Mouse (Mus musculus): ENCODE results near the gene Rnf220. TPM values are rescaled to one million over a fixed set of nuclear protein-coding genes. Genes with fewer than 3 reads are reported as not detected.
"Not testable (repeated sequence)": the region's sequence is repeated elsewhere in the genome, so short reads cannot be mapped to it uniquely, and the experiment has no call there.

Gene Rnf220
- total RNA-seq, 2 experiments from 2014 or later = 40.6 to 84.3 TPM

GRCm38 (mm10) chr4:117278381-117279252, 218.2 kb downstream of the Rnf220 start:
- ATAC-seq (ENCODE audit: poor library complexity, severe bottlenecking) = no peak

- ATAC-seq (ENCODE audit: poor library complexity, severe bottlenecking) = no peak
Measured at GRCm38 (mm10) chr4:117277687-117278086, 219.2 kb downstream of the Rnf220 start.

GRCm38 (mm10) chr4:117277021-117277420, 219.8 kb downstream of the Rnf220 start:
- ATAC-seq (ENCODE audit: poor library complexity, severe bottlenecking) = no peak

GRCm38 (mm10) chr4:117276281-117276711, 220.6 kb downstream of the Rnf220 start:
- no peak for ATAC-seq (ENCODE audit: poor library complexity, severe bottlenecking)

GRCm38 (mm10) chr4:117274720-117275119, 222.1 kb downstream of the Rnf220 start:
- no peak for ATAC-seq (ENCODE audit: poor library complexity, severe bottlenecking)

- no peak for ATAC-seq (ENCODE audit: poor library complexity, severe bottlenecking)
Measured at GRCm38 (mm10) chr4:117272459-117272858, 224.4 kb downstream of the Rnf220 start.

- peak; percentile 72 for ATAC-seq (ENCODE audit: poor library complexity, severe bottlenecking)
Measured at GRCm38 (mm10) chr4:117270278-117270677, 226.6 kb downstream of the Rnf220 start.

- ATAC-seq (ENCODE audit: poor library complexity, severe bottlenecking) = peak; percentile 68
Measured at GRCm38 (mm10) chr4:117267831-117268437, 228.9 kb downstream of the Rnf220 start.

- peak; percentile 82 for ATAC-seq (ENCODE audit: poor library complexity, severe bottlenecking)
Measured at GRCm38 (mm10) chr4:117267284-117267683, 229.6 kb downstream of the Rnf220 start.

GRCm38 (mm10) chr4:117262987-117263386, 233.9 kb downstream of the Rnf220 start:
- no peak for ATAC-seq (ENCODE audit: poor library complexity, severe bottlenecking)

- ATAC-seq (ENCODE audit: poor library complexity, severe bottlenecking) = no peak
Measured at GRCm38 (mm10) chr4:117262101-117262913, 234.5 kb downstream of the Rnf220 start.

- ATAC-seq (ENCODE audit: poor library complexity, severe bottlenecking) = no peak
Measured at GRCm38 (mm10) chr4:117261222-117261621, 235.6 kb downstream of the Rnf220 start.

- ATAC-seq (ENCODE audit: poor library complexity, severe bottlenecking) = not testable (repeated sequence)
Measured at GRCm38 (mm10) chr4:117259909-117260308, 236.9 kb downstream of the Rnf220 start.

GRCm38 (mm10) chr4:117254672-117255071, 242.2 kb downstream of the Rnf220 start:
- ATAC-seq (ENCODE audit: poor library complexity, severe bottlenecking) = no peak

- ATAC-seq (ENCODE audit: poor library complexity, severe bottlenecking) = peak; percentile 48
Measured at GRCm38 (mm10) chr4:117254017-117254627, 242.7 kb downstream of the Rnf220 start.

- no peak for ATAC-seq (ENCODE audit: poor library complexity, severe bottlenecking)
Measured at GRCm38 (mm10) chr4:117253218-117254016, 243.4 kb downstream of the Rnf220 start.

GRCm38 (mm10) chr4:117252755-117253154, 244.1 kb downstream of the Rnf220 start:
- ATAC-seq (ENCODE audit: poor library complexity, severe bottlenecking) = no peak

GRCm38 (mm10) chr4:117252351-117252750, 244.5 kb downstream of the Rnf220 start:
- no peak for ATAC-seq (ENCODE audit: poor library complexity, severe bottlenecking)

- ATAC-seq (ENCODE audit: poor library complexity, severe bottlenecking) = peak; percentile 96
Measured at GRCm38 (mm10) chr4:117251801-117252316, 245.0 kb downstream of the Rnf220 start, which contains the start of the genes Tmem53 and Armh1. TSS of gene Tmem53 (plus strand) at chr4:117251951. TSS of gene Armh1 (minus strand) at chr4:117252125.
